In the genomic region with DNA sequence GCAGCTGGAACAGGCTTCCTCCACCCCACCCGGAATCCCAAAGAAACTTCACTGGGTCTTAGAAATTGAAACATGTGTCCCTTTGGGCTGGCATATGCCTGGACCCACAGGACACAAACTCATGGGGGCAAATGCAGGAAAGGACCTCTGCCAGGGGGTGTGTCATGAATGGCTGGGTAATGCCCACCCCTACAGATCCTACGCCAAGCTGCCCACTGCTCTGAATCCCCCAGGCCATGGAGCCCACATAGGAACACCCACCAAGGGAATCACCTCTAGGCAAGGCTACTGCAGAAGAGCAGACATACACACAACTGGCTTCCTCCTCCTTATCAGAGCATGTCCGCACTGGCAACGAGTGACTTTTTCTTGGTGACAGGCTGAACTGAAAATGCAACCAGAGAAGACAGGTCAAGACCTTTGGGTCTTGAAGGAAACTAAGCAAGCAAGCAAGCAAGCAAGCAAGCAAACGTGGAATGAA, we compare ENCODE assay signal across 9 mouse cellular contexts. TPM values are rescaled to one million over a fixed set of nuclear protein-coding genes. Genes with fewer than 3 reads are reported as not detected.
DNase-seq lines count a peak whose midpoint lies in the region; ATAC-seq lines count a peak whose summit lies in the region.
"Had no signal": no experiment of that assay in that cellular context is flagged by ENCODE, and none has a peak within 500 bp of the region (broad histone marks: within the 10 kb centered on the region; RNA-seq: fewer than 3 reads in every experiment).

No protein-coding gene starts in this region.

- no peak overlapping the region for H3K4me3 ChIP-seq in liver, embryonic 12.5 days
- H3K4me3 ChIP-seq: neural tube, embryonic 13.5 days had no signal

- no peaks in the 10 kb centered on the region for H3K36me3 ChIP-seq in liver, embryonic 12.5 days
- H3K36me3 ChIP-seq: neural tube, embryonic 13.5 days had no signal

- H3K4me2 ChIP-seq in liver, embryonic 12.5 days, result no peak overlapping the region
- H3K4me2 ChIP-seq: neural tube, embryonic 13.5 days had no signal

- no peaks in the 10 kb centered on the region for H3K9me3 ChIP-seq in liver, embryonic 12.5 days (replicated peaks)
- H3K9me3 ChIP-seq: neural tube, embryonic 13.5 days had no signal

- 34% methylated on average over 5 of the region's 5 CpGs for WGBS in liver, embryonic 12.5 days (ENCODE audit: insufficient replicate concordance)

- peaks cover 18% of the 10 kb centered on the region for H3K27me3 ChIP-seq in liver, embryonic 12.5 days (replicated peaks)
- H3K27me3 ChIP-seq: neural tube, embryonic 13.5 days had no signal

- no peak for ATAC-seq in liver, embryonic 12.5 days

- H3K9ac ChIP-seq in liver, embryonic 12.5 days, result no peak overlapping the region
- H3K9ac ChIP-seq: neural tube, embryonic 13.5 days had no signal

- peak; percentile 22 for DNase-seq in left cerebral cortex, adult 11 months (ENCODE audit: low spot score)
- DNase-seq in left cerebral cortex, postnatal 4 days, result no peak
- DNase-seq in T-cell, adult 2 months (ENCODE audit: low spot score), result peak; percentile 6
- DNase-seq in cerebellum, postnatal 10 days, result peak; percentile 27 to 28
- peak; percentile 8 to 14 for DNase-seq in layer of hippocampus, postnatal 25 days (ENCODE audit: extremely low spot score in 1 of 2, low spot score in 1 of 2)
- DNase-seq in urinary bladder, postnatal 14 days (ENCODE audit: low spot score), result peak; percentile 8
- no peak for DNase-seq in neural tube, embryonic 10.5 days (ENCODE audit: extremely low spot score, low spot score)

- intact Hi-C loops in left cerebral cortex, postnatal 4 days (cut with DNase I), result no loop called here

- H3K27ac ChIP-seq in liver, embryonic 12.5 days, result no peak overlapping the region
- H3K27ac ChIP-seq: neural tube, embryonic 13.5 days had no signal

- H3K4me1 ChIP-seq in liver, embryonic 12.5 days, result peaks cover 16% of the 10 kb centered on the region
- H3K4me1 ChIP-seq: neural tube, embryonic 13.5 days had no signal

RNA-seq across cellular contexts. Expression of a gene that starts 54.4 kb away (rescaled TPM):
- 10 to 100 TPM; 65.4 to 69.6 TPM for total RNA-seq in left cerebral cortex, postnatal 4 days (2021)
- total RNA-seq in layer of hippocampus, postnatal 25 days (2021), result 10 to 100 TPM; 16.5 to 17.1 TPM
- 75.9 and 78.7 TPM in 2 replicates for polyA plus RNA-seq in liver, embryonic 12.5 days (2016; fragmentation: Nextera tagmentation; extraction: Ambion mirVana)

Comparison
In these comparisons a context has a peak if more than half of its experiments do, and no peak if none do; other contexts are left out.
1. DNase-seq: peak in left cerebral cortex, adult 11 months (single experiment), T-cell, adult 2 months (single experiment), cerebellum, postnatal 10 days (2 of 2), layer of hippocampus, postnatal 25 days (2 of 2) and urinary bladder, postnatal 14 days (single experiment); none in left cerebral cortex, postnatal 4 days (single experiment) and neural tube, embryonic 10.5 days (single experiment).